Comparison of ENCODE assay signal across 10 mouse cellular contexts in the genomic region with DNA sequence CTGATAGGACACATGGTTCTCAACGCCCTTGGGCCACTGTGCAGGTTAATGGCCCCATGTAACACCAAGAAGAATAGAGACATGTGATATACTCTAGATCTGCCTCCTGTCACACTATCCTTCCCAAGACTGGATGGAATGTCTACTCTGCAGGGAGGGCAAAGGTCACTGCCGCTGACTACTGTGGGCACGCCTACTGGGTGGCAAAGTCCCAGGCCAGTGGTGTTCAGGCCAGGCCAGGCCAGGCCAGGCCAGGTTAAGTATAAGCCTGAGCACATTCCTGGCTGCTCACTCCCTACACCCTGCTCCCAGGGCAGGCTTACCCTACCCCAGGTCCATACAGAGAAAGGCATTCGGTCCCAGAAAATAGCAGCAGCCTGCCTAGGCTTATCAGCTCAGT. TPM values are rescaled to one million over a fixed set of nuclear protein-coding genes. Genes with fewer than 3 reads are reported as not detected.
DNase-seq lines count a peak whose midpoint lies in the region; ATAC-seq lines count a peak whose summit lies in the region.
"Had no signal": no experiment of that assay in that cellular context is flagged by ENCODE, and none has a peak within 500 bp of the region (broad histone marks: within the 10 kb centered on the region; RNA-seq: fewer than 3 reads in every experiment).

No protein-coding gene starts in this region.

- no peaks in the 10 kb centered on the region for H3K27me3 ChIP-seq in neural tube, embryonic 12.5 days (replicated peaks)
- no peaks in the 10 kb centered on the region for H3K27me3 ChIP-seq in neural tube, embryonic 15.5 days (replicated peaks)
- no peaks in the 10 kb centered on the region for H3K27me3 ChIP-seq in limb, embryonic 15.5 days
- H3K27me3 ChIP-seq: Patski had no signal

- 61% methylated on average over 4 of the region's 4 CpGs for WGBS in neural tube, embryonic 12.5 days
- 63% methylated on average over 4 of the region's 4 CpGs for WGBS in neural tube, embryonic 15.5 days
- WGBS in limb, embryonic 15.5 days: 49% methylated on average over 4 of the region's 4 CpGs

- peak; percentile 42 to 63 for DNase-seq in heart, postnatal 36 days
- no peak for DNase-seq in frontal cortex, postnatal 36 days (ENCODE audit: low spot score in 2 of 2)
- no peak for DNase-seq in layer of hippocampus, adult 18-20 months (ENCODE audit: low spot score in 2 of 2)
- DNase-seq: cerebellum, adult 11 months; left cerebral cortex, postnatal 4 days had no signal

- no peaks in the 10 kb centered on the region for H3K9me3 ChIP-seq in neural tube, embryonic 12.5 days
- H3K9me3 ChIP-seq in neural tube, embryonic 15.5 days (replicated peaks): no peaks in the 10 kb centered on the region
- no peaks in the 10 kb centered on the region for H3K9me3 ChIP-seq in limb, embryonic 15.5 days

- no peak overlapping the region for H3K4me2 ChIP-seq in neural tube, embryonic 12.5 days (replicated peaks)
- H3K4me2 ChIP-seq in neural tube, embryonic 15.5 days: no peak overlapping the region
- H3K4me2 ChIP-seq in limb, embryonic 15.5 days: no peak overlapping the region

- intact Hi-C loops in heart, postnatal 36 days (cut with DNase I): no loop called here

- no peaks in the 10 kb centered on the region for H3K36me3 ChIP-seq in neural tube, embryonic 12.5 days
- no peaks in the 10 kb centered on the region for H3K36me3 ChIP-seq in neural tube, embryonic 15.5 days
- H3K36me3 ChIP-seq in limb, embryonic 15.5 days: no peaks in the 10 kb centered on the region

- H3K9ac ChIP-seq in neural tube, embryonic 12.5 days: no peak overlapping the region
- H3K9ac ChIP-seq in neural tube, embryonic 15.5 days (replicated peaks): no peak overlapping the region
- no peak overlapping the region for H3K9ac ChIP-seq in limb, embryonic 15.5 days

- no peak overlapping the region for H3K27ac ChIP-seq in neural tube, embryonic 12.5 days
- H3K27ac ChIP-seq in neural tube, embryonic 15.5 days (replicated peaks): no peak overlapping the region
- H3K27ac ChIP-seq in limb, embryonic 15.5 days: no peak overlapping the region

- no peak overlapping the region for H3K4me3 ChIP-seq in neural tube, embryonic 12.5 days
- no peak overlapping the region for H3K4me3 ChIP-seq in neural tube, embryonic 15.5 days (replicated peaks)
- no peak overlapping the region for H3K4me3 ChIP-seq in limb, embryonic 15.5 days

- no peaks in the 10 kb centered on the region; the same call in 1 of the 2 replicates for H3K4me1 ChIP-seq in neural tube, embryonic 12.5 days
- no peaks in the 10 kb centered on the region for H3K4me1 ChIP-seq in neural tube, embryonic 15.5 days
- H3K4me1 ChIP-seq in limb, embryonic 15.5 days: no peaks in the 10 kb centered on the region

- ATAC-seq in neural tube, embryonic 12.5 days (ENCODE audit: low FRiP score, low read depth): peak; percentile 31; the same call in 1 of the 2 replicates
- ATAC-seq in neural tube, embryonic 15.5 days (ENCODE audit: low FRiP score): no peak
- 0 out of 2 replicates have a peak, but pooled peaks have one; percentile 53 for ATAC-seq in limb, embryonic 15.5 days (ENCODE audit: insufficient number of reproducible peaks, low FRiP score, low TSS enrichment, low read depth)
- no peak for ATAC-seq in CD4-positive, CD25-positive, alpha-beta regulatory T cell, adult 4 months
- ATAC-seq: Patski had no signal

RNA-seq across cellular contexts. Expression of a gene that starts 20.6 kb away (rescaled TPM):
- 15.0 and 18.3 TPM in 2 replicates for polyA plus RNA-seq in neural tube, embryonic 12.5 days (2016; fragmentation: Nextera tagmentation; extraction: Ambion mirVana)
- polyA plus RNA-seq in neural tube, embryonic 15.5 days (2015; fragmentation: Nextera tagmentation; extraction: Ambion mirVana): 15.6 and 17.3 TPM in 2 replicates
- 10 to 100 TPM; 21.6 to 28.6 TPM for total RNA-seq in heart, postnatal 36 days (2021)
- 15.6 and 16.7 TPM in 2 replicates for polyA plus RNA-seq in limb, embryonic 15.5 days (2015; fragmentation: Nextera tagmentation; extraction: Ambion mirVana)
- polyA plus RNA-seq in CD4-positive, CD25-positive, alpha-beta regulatory T cell, adult 4 months (2017; shearing (Covaris generic)): 1 to 10 TPM; 5.7 to 9.5 TPM
- total RNA-seq in layer of hippocampus, adult 18-20 months (2021): 10 to 100 TPM; 45.6 to 49.9 TPM

RNA-seq across cellular contexts. Expression of a gene that starts 21.0 kb away (rescaled TPM):
- 11.4 and 13.1 TPM in 2 replicates for polyA plus RNA-seq in neural tube, embryonic 12.5 days (2016; fragmentation: Nextera tagmentation; extraction: Ambion mirVana)
- 23.1 and 24.9 TPM in 2 replicates for polyA plus RNA-seq in neural tube, embryonic 15.5 days (2015; fragmentation: Nextera tagmentation; extraction: Ambion mirVana)
- total RNA-seq in heart, postnatal 36 days (2021): 100 to 1,000 TPM; 395 to 404 TPM
- 139 and 142 TPM in 2 replicates for polyA plus RNA-seq in limb, embryonic 15.5 days (2015; fragmentation: Nextera tagmentation; extraction: Ambion mirVana)
- polyA plus RNA-seq in CD4-positive, CD25-positive, alpha-beta regulatory T cell, adult 4 months (2017; shearing (Covaris generic)): 1 to 10 TPM; 3.1 to 4.4 TPM
- 10 to 100 TPM; 90.3 to 97.5 TPM for total RNA-seq in layer of hippocampus, adult 18-20 months (2021)

Comparison
In these comparisons a context has a peak if more than half of its experiments do, and no peak if none do; other contexts are left out.
1. ATAC-seq: peak in neural tube, embryonic 12.5 days (single experiment) and limb, embryonic 15.5 days (single experiment); none in neural tube, embryonic 15.5 days (single experiment) and CD4-positive, CD25-positive, alpha-beta regulatory T cell, adult 4 months (single experiment).
2. DNase-seq: peak in heart, postnatal 36 days (2 of 2); none in frontal cortex, postnatal 36 days (0 of 2) and layer of hippocampus, adult 18-20 months (0 of 2).